Mouse (Mus musculus): ENCODE measurements around the gene Nr2c1. TPM values are rescaled to one million over a fixed set of nuclear protein-coding genes. Genes with fewer than 3 reads are reported as not detected.

Nr2c1 gene
- total and polyA plus RNA-seq, 2 experiments, result 3.7 to 6.4 TPM

- DNase-seq (ENCODE audit: extremely low read depth, low read depth, low spot score), result no peak
- no peak overlapping the region for H3K27ac ChIP-seq (replicated peaks; ENCODE audit: insufficient read depth, low read depth, low read length)
- peaks cover 20% of the 10 kb centered on the region for H3K36me3 ChIP-seq (ENCODE audit: control insufficient read depth, insufficient read depth, low read length)
- no peak overlapping the region for H3K9ac ChIP-seq (ENCODE audit: low read depth, low read length)
- WGBS, result 84% methylated on average over 9 of the region's 9 CpGs
- TF ChIP-seq CTCF (IDR thresholded peaks at IDR 0.05; ENCODE audit: low read depth, low read length), result no peak
- TF ChIP-seq POLR2A (IDR thresholded peaks at IDR 0.05; ENCODE audit: extremely low read depth, insufficient read depth, low read length), result no peak
- no peak overlapping the region for H3K4me3 ChIP-seq (ENCODE audit: insufficient read depth, low read depth, low read length)
- no peaks in the 10 kb centered on the region for H3K27me3 ChIP-seq (ENCODE audit: control insufficient read depth, insufficient read depth, low read length)
- no peaks in the 10 kb centered on the region for H3K79me2 ChIP-seq (ENCODE audit: control insufficient read depth, insufficient read depth, low read length)
- H3K4me1 ChIP-seq (ENCODE audit: control insufficient read depth, insufficient read depth, low read length), result peaks cover 10% of the 10 kb centered on the region
These were observed 36.7 kb upstream of the Nr2c1 start for GRCm38 (mm10) chr10:94110834-94111754.

- peaks cover 19% of the 10 kb centered on the region for H3K36me3 ChIP-seq (ENCODE audit: control insufficient read depth, insufficient read depth, low read length)
- no peak overlapping the region for H3K9ac ChIP-seq (ENCODE audit: low read depth, low read length)
- no peak overlapping the region for H3K27ac ChIP-seq (replicated peaks; ENCODE audit: insufficient read depth, low read depth, low read length)
- TF ChIP-seq POLR2A (IDR thresholded peaks at IDR 0.05; ENCODE audit: extremely low read depth, insufficient read depth, low read length) (no peak), CTCF (IDR thresholded peaks at IDR 0.05; ENCODE audit: low read depth, low read length) (no peak)
- no peak for DNase-seq (ENCODE audit: extremely low read depth, low read depth, low spot score)
- peaks cover 9% of the 10 kb centered on the region for H3K4me1 ChIP-seq (ENCODE audit: control insufficient read depth, insufficient read depth, low read length)
- H3K79me2 ChIP-seq (ENCODE audit: control insufficient read depth, insufficient read depth, low read length), result no peaks in the 10 kb centered on the region
- WGBS, result 79% methylated on average over 3 of the region's 3 CpGs
- no peak overlapping the region for H3K4me3 ChIP-seq (ENCODE audit: insufficient read depth, low read depth, low read length)
- no peaks in the 10 kb centered on the region for H3K27me3 ChIP-seq (ENCODE audit: control insufficient read depth, insufficient read depth, low read length)
These were observed 35.6 kb upstream of the Nr2c1 start for GRCm38 (mm10) chr10:94112207-94112606.

GRCm38 (mm10) chr10:94115893-94116599 lies 31.8 kb upstream of the Nr2c1 start:
- peak; percentile 79 for DNase-seq (ENCODE audit: extremely low read depth, low read depth, low spot score)
- Histone ChIP-seq H3K27me3 (ENCODE audit: control insufficient read depth, insufficient read depth, low read length) (no peaks in the 10 kb centered on the region), H3K9ac (ENCODE audit: low read depth, low read length) (no peak overlapping the region), H3K36me3 (ENCODE audit: control insufficient read depth, insufficient read depth, low read length) (peaks cover 20% of the 10 kb centered on the region), H3K79me2 (ENCODE audit: control insufficient read depth, insufficient read depth, low read length) (no peaks in the 10 kb centered on the region), H3K27ac (replicated peaks; ENCODE audit: insufficient read depth, low read depth, low read length) (peak overlapping the region; percentile 46), H3K4me1 (ENCODE audit: control insufficient read depth, insufficient read depth, low read length) (peaks cover 23% of the 10 kb centered on the region), H3K4me3 (ENCODE audit: insufficient read depth, low read depth, low read length) (no peak overlapping the region)
- TF ChIP-seq CTCF (IDR thresholded peaks at IDR 0.05; ENCODE audit: low read depth, low read length) (peak; percentile 23), POLR2A (IDR thresholded peaks at IDR 0.05; ENCODE audit: extremely low read depth, insufficient read depth, low read length) (no peak)
- WGBS, result 8% methylated on average over 6 of the region's 6 CpGs

- Histone ChIP-seq H3K79me2 (ENCODE audit: control insufficient read depth, insufficient read depth, low read length) (no peaks in the 10 kb centered on the region), H3K27ac (replicated peaks; ENCODE audit: insufficient read depth, low read depth, low read length) (0 out of 2 replicates have a peak overlapping the region, but pooled peaks have one; percentile 13)
These were observed 31.0 kb upstream of the Nr2c1 start for GRCm38 (mm10) chr10:94116781-94117340.

GRCm38 (mm10) chr10:94117916-94118315 lies 29.9 kb upstream of the Nr2c1 start:
- no peak for TF ChIP-seq CTCF (IDR thresholded peaks at IDR 0.05; ENCODE audit: low read depth, low read length)
- no peak for TF ChIP-seq POLR2A (IDR thresholded peaks at IDR 0.05; ENCODE audit: extremely low read depth, insufficient read depth, low read length)
- H3K79me2 ChIP-seq (ENCODE audit: control insufficient read depth, insufficient read depth, low read length), result no peaks in the 10 kb centered on the region
- no peak overlapping the region for H3K4me3 ChIP-seq (ENCODE audit: insufficient read depth, low read depth, low read length)
- H3K27me3 ChIP-seq (ENCODE audit: control insufficient read depth, insufficient read depth, low read length), result no peaks in the 10 kb centered on the region
- no peak overlapping the region for H3K9ac ChIP-seq (ENCODE audit: low read depth, low read length)
- DNase-seq (ENCODE audit: extremely low read depth, low read depth, low spot score), result no peak
- peaks cover 24% of the 10 kb centered on the region for H3K36me3 ChIP-seq (ENCODE audit: control insufficient read depth, insufficient read depth, low read length)
- WGBS, result 80% methylated on average over 3 of the region's 3 CpGs
- H3K27ac ChIP-seq (replicated peaks; ENCODE audit: insufficient read depth, low read depth, low read length), result peak overlapping the region; percentile 61; the same call in 1 of the 2 replicates
- peaks cover 23% of the 10 kb centered on the region for H3K4me1 ChIP-seq (ENCODE audit: control insufficient read depth, insufficient read depth, low read length)

More at GRCm38 (mm10) chr10:94116781-94117340, 31.0 kb upstream of the Nr2c1 start:
- no peak overlapping the region for H3K4me3 ChIP-seq (ENCODE audit: insufficient read depth, low read depth, low read length)
- DNase-seq (ENCODE audit: extremely low read depth, low read depth, low spot score), result peak; percentile 42
- no peak overlapping the region for H3K9ac ChIP-seq (ENCODE audit: low read depth, low read length)
- WGBS, result 47% methylated on average over 12 of the region's 12 CpGs
- H3K4me1 ChIP-seq (ENCODE audit: control insufficient read depth, insufficient read depth, low read length), result peaks cover 23% of the 10 kb centered on the region
- TF ChIP-seq CTCF (IDR thresholded peaks at IDR 0.05; ENCODE audit: low read depth, low read length) (no peak), POLR2A (IDR thresholded peaks at IDR 0.05; ENCODE audit: extremely low read depth, insufficient read depth, low read length) (no peak)
- H3K36me3 ChIP-seq (ENCODE audit: control insufficient read depth, insufficient read depth, low read length), result peaks cover 28% of the 10 kb centered on the region
- H3K27me3 ChIP-seq (ENCODE audit: control insufficient read depth, insufficient read depth, low read length), result no peaks in the 10 kb centered on the region

All from liver, adult 2 months (tissue).